Mouse (Mus musculus) sigmoid colon, adult 10 weeks (tissue): ENCODE data around the gene Cyp2c23. TPM values are rescaled to one million over a fixed set of nuclear protein-coding genes. Genes with fewer than 3 reads are reported as not detected.

Experiments used
- polyA plus RNA-seq: library from polyadenylated mRNA; stranded (reverse); fragments of 350-450 nt; fragmentation: Illumina TruSeq; extraction: RNeasy Lipid Tissue Mini Kit (QIAGEN cat#74804); gene quantifications from one replicate; pipeline ENCODE4 v1.2.3, GENCODE M21; 2014; ENCODE audit warnings: low read depth, low replicate concordance

Cyp2c23 gene
- polyA plus RNA-seq, result 0.95 TPM

GRCm38 (mm10) chr19:44028972-44029371, at the start of gene Cyp2c23:
Gene Cyp2c23 (minus strand): TSS chr19:44029208.

GRCm38 (mm10) chr19:44069121-44069913, 40.3 kb upstream of the Cyp2c23 start, which contains the start of gene Erlin1:
Gene Erlin1 (minus strand): TSS chr19:44069785.

GRCm38 (mm10) chr19:43986069-43986794, 42.8 kb downstream of the Cyp2c23 start, which contains the start of gene Cpn1:
Gene Cpn1 (minus strand): TSS chr19:43986556.

Other genes starting within 250 kb of the Cyp2c23 start
- gene Abcc2, start 247.0 kb downstream of the Cyp2c23 start, polyA plus RNA-seq, result 2.1 TPM
- 32.3 TPM for gene Dnmbp, start 89.0 kb downstream of the Cyp2c23 start, polyA plus RNA-seq
- gene Cpn1, start 42.7 kb downstream of the Cyp2c23 start, polyA plus RNA-seq, result 2.0 TPM
- gene Erlin1, start 40.6 kb upstream of the Cyp2c23 start, polyA plus RNA-seq, result 105 TPM
- gene Chuk, start 78.3 kb upstream of the Cyp2c23 start, polyA plus RNA-seq, result 260 TPM
- gene Cwf19l1, start 106.7 kb upstream of the Cyp2c23 start, polyA plus RNA-seq, result 7.6 TPM
- 55.8 TPM for gene Bloc1s2, start 117.2 kb upstream of the Cyp2c23 start, polyA plus RNA-seq
- gene Pkd2l1, start 163.2 kb upstream of the Cyp2c23 start, polyA plus RNA-seq, result not detected
- gene Scd3, start 174.1 kb upstream of the Cyp2c23 start, polyA plus RNA-seq, result not detected